ENCODE assay signal across 14 mouse cellular contexts in the genomic region with DNA sequence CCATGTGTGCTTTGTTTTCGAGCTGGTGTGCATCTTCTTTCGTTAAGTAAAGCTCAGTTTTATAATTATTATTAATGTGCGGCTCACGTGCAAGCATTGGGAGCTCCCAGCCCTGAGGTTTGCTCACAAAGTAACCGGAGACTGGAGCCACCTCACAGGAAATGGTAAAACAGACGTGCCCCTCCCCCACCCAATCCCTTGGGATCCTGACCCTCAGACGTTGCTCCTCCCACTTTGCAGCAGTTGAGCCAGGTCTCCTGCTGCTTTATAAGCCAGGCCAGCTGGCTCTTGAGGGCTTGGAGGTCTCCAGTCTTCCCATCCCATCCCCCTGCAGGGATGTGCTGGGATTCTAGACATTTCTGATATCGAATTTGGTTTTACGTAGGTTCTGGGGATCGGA.
DNase-seq lines count a peak whose midpoint lies in the region; ATAC-seq lines count a peak whose summit lies in the region.
"Had no signal": no experiment of that assay in that cellular context is flagged by ENCODE, and none has a peak within 500 bp of the region (broad histone marks: within the 10 kb centered on the region; RNA-seq: fewer than 3 reads in every experiment).

No protein-coding gene starts in this region.

- WGBS in midbrain, embryonic 11.5 days: 57% methylated on average over 10 of the region's 10 CpGs
- 56% methylated on average over 10 of the region's 10 CpGs for WGBS in midbrain, embryonic 15.5 days
- 52% methylated on average over 10 of the region's 10 CpGs for WGBS in embryonic facial prominence, embryonic 12.5 days

- H3K27me3 ChIP-seq in midbrain, embryonic 11.5 days (ENCODE audit: control insufficient read depth, insufficient read depth, low read length): no peaks in the 10 kb centered on the region
- no peaks in the 10 kb centered on the region for H3K27me3 ChIP-seq in midbrain, embryonic 15.5 days (replicated peaks)
- H3K27me3 ChIP-seq in embryonic facial prominence, embryonic 12.5 days: no peaks in the 10 kb centered on the region
- H3K27me3 ChIP-seq: limb, embryonic 15.5 days; neural tube, embryonic 13.5 days had no signal

- no peak overlapping the region for H3K4me2 ChIP-seq in midbrain, embryonic 11.5 days
- no peak overlapping the region for H3K4me2 ChIP-seq in midbrain, embryonic 15.5 days
- H3K4me2 ChIP-seq in embryonic facial prominence, embryonic 12.5 days (replicated peaks): no peak overlapping the region
- H3K4me2 ChIP-seq: limb, embryonic 15.5 days; lung, embryonic 14.5 days; neural tube, embryonic 13.5 days had no signal

- 0 out of 2 replicates have a peak, but pooled peaks have one; percentile 7 for ATAC-seq in midbrain, embryonic 11.5 days (ENCODE audit: low FRiP score)
- ATAC-seq in midbrain, embryonic 15.5 days (replicated peaks): no peak
- no peak for ATAC-seq in embryonic facial prominence, embryonic 12.5 days (ENCODE audit: insufficient number of reproducible peaks, insufficient read depth, low FRiP score, low TSS enrichment)

- peak; percentile 86 for DNase-seq in heart, adult 11 months
- DNase-seq in heart, adult 8-10 months (ENCODE audit: low spot score): no peak
- DNase-seq in midbrain, embryonic 11.5 days (ENCODE audit: low spot score, missing footprints): peak; percentile 88
- peak; percentile 75 for DNase-seq in retina, embryonic 14.5 days (ENCODE audit: low spot score)
- no peak for DNase-seq in lung, postnatal 4 days
- no peak for DNase-seq in cerebellum, postnatal 25 days
- DNase-seq: lung, embryonic 14.5 days; thymus, postnatal 14 days had no signal

- peaks cover 10% of the 10 kb centered on the region; the same call in 1 of the 2 replicates for H3K4me1 ChIP-seq in midbrain, embryonic 11.5 days (ENCODE audit: control insufficient read depth, insufficient read depth, low read length)
- peaks cover 18% of the 10 kb centered on the region; the same call in 1 of the 2 replicates for H3K4me1 ChIP-seq in midbrain, embryonic 15.5 days
- H3K4me1 ChIP-seq in embryonic facial prominence, embryonic 12.5 days: peaks cover 52% of the 10 kb centered on the region
- H3K4me1 ChIP-seq: megakaryocyte, embryonic 14.5 days had no signal

- H3K9ac ChIP-seq in midbrain, embryonic 11.5 days (ENCODE audit: low read length): no peak overlapping the region
- H3K9ac ChIP-seq in midbrain, embryonic 15.5 days: no peak overlapping the region
- no peak overlapping the region for H3K9ac ChIP-seq in embryonic facial prominence, embryonic 12.5 days
- H3K9ac ChIP-seq: limb, embryonic 15.5 days; lung, embryonic 14.5 days; neural tube, embryonic 13.5 days had no signal

- H3K4me3 ChIP-seq in midbrain, embryonic 11.5 days (ENCODE audit: low read depth, low read length): no peak overlapping the region
- no peak overlapping the region for H3K4me3 ChIP-seq in midbrain, embryonic 15.5 days
- H3K4me3 ChIP-seq in embryonic facial prominence, embryonic 12.5 days: no peak overlapping the region
- H3K4me3 ChIP-seq: limb, embryonic 15.5 days; megakaryocyte, embryonic 14.5 days; neural tube, embryonic 13.5 days had no signal

- H3K27ac ChIP-seq in midbrain, embryonic 11.5 days (ENCODE audit: low read depth, low read length): no peak overlapping the region
- no peak overlapping the region for H3K27ac ChIP-seq in midbrain, embryonic 15.5 days
- H3K27ac ChIP-seq in embryonic facial prominence, embryonic 12.5 days: 0 out of 2 replicates have a peak overlapping the region, but pooled peaks have one; percentile 65
- H3K27ac ChIP-seq: kidney, postnatal 0 days; limb, embryonic 15.5 days; neural tube, embryonic 13.5 days had no signal

- no peaks in the 10 kb centered on the region for H3K9me3 ChIP-seq in midbrain, embryonic 11.5 days (ENCODE audit: control insufficient read depth, low read length)
- H3K9me3 ChIP-seq in midbrain, embryonic 15.5 days: no peaks in the 10 kb centered on the region
- H3K9me3 ChIP-seq in embryonic facial prominence, embryonic 12.5 days: no peaks in the 10 kb centered on the region
- H3K9me3 ChIP-seq: limb, embryonic 15.5 days; neural tube, embryonic 13.5 days had no signal

- no peaks in the 10 kb centered on the region for H3K36me3 ChIP-seq in midbrain, embryonic 11.5 days (ENCODE audit: control insufficient read depth, insufficient read depth, low read length)
- H3K36me3 ChIP-seq in midbrain, embryonic 15.5 days (replicated peaks): no peaks in the 10 kb centered on the region
- H3K36me3 ChIP-seq in embryonic facial prominence, embryonic 12.5 days: no peaks in the 10 kb centered on the region
- H3K36me3 ChIP-seq: limb, embryonic 15.5 days; neural tube, embryonic 13.5 days had no signal

Comparison
In these comparisons a context has a peak if more than half of its experiments do, and no peak if none do; other contexts are left out.
1. DNase-seq: peak in heart, adult 11 months (single experiment), midbrain, embryonic 11.5 days (single experiment) and retina, embryonic 14.5 days (single experiment); none in heart, adult 8-10 months (single experiment), lung, postnatal 4 days (0 of 2) and cerebellum, postnatal 25 days (0 of 2).